In genomic region chr2:174008350-174009218, GRCm38 (mm10) we compare ENCODE assay signal across 8 mouse cellular contexts.
DNase-seq lines count a peak whose midpoint lies in the region; ATAC-seq lines count a peak whose summit lies in the region.

No protein-coding gene starts in this region.

- DNase-seq in heart, postnatal 4 days: no peak
- peak; percentile 77 for DNase-seq in embryo, embryonic 11 days
- peak; percentile 60 to 80 for DNase-seq in gastrocnemius, postnatal 4 days (ENCODE audit: low spot score in 2 of 2)
- DNase-seq in spleen, postnatal 14 days (ENCODE audit: low spot score in 2 of 2): no peak
- DNase-seq in cerebellum, postnatal 36 days: no peak
- DNase-seq in left cerebral cortex, adult 8-10 months (ENCODE audit: low spot score in 2 of 2): no peak

- H3K9me3 ChIP-seq in heart, embryonic 13.5 days: peaks cover 15% of the 10 kb centered on the region; the same call in 1 of the 2 replicates
- no peaks in the 10 kb centered on the region; the same call in 1 of the 2 replicates for H3K9me3 ChIP-seq in midbrain, embryonic 15.5 days

- no peaks in the 10 kb centered on the region for H3K27me3 ChIP-seq in heart, embryonic 13.5 days (replicated peaks)
- H3K27me3 ChIP-seq in midbrain, embryonic 15.5 days (replicated peaks): no peaks in the 10 kb centered on the region

- peak overlapping the region; percentile 19; the same call in 1 of the 2 replicates for H3K9ac ChIP-seq in heart, embryonic 13.5 days
- H3K9ac ChIP-seq in midbrain, embryonic 15.5 days: no peak overlapping the region

- 47% methylated on average over 19 of the region's 19 CpGs for WGBS in heart, embryonic 13.5 days
- WGBS in midbrain, embryonic 15.5 days: 23% methylated on average over 19 of the region's 19 CpGs

- H3K4me2 ChIP-seq in heart, embryonic 13.5 days: 0 out of 2 replicates have a peak overlapping the region, but pooled peaks have one; percentile 5
- no peak overlapping the region for H3K4me2 ChIP-seq in midbrain, embryonic 15.5 days

- no peak for ATAC-seq in heart, embryonic 13.5 days (ENCODE audit: extremely low read depth, insufficient number of reproducible peaks, low FRiP score, low TSS enrichment)
- peak; percentile 55 for ATAC-seq in midbrain, embryonic 15.5 days (replicated peaks)

- no peak overlapping the region for H3K4me3 ChIP-seq in heart, embryonic 13.5 days
- H3K4me3 ChIP-seq in midbrain, embryonic 15.5 days: no peak overlapping the region

- H3K36me3 ChIP-seq in heart, embryonic 13.5 days: no peaks in the 10 kb centered on the region
- no peaks in the 10 kb centered on the region for H3K36me3 ChIP-seq in midbrain, embryonic 15.5 days (replicated peaks)

- H3K27ac ChIP-seq in heart, embryonic 13.5 days (replicated peaks): peak overlapping the region; percentile 50; the same call in 1 of the 2 replicates
- no peak overlapping the region for H3K27ac ChIP-seq in midbrain, embryonic 15.5 days

- peaks cover 21% of the 10 kb centered on the region for H3K4me1 ChIP-seq in heart, embryonic 13.5 days
- peaks cover 8% of the 10 kb centered on the region for H3K4me1 ChIP-seq in midbrain, embryonic 15.5 days

Comparison
In these comparisons a context has a peak if more than half of its experiments do, and no peak if none do; other contexts are left out.
1. DNase-seq: peak in embryo, embryonic 11 days (single experiment) and gastrocnemius, postnatal 4 days (2 of 2); none in heart, postnatal 4 days (single experiment), spleen, postnatal 14 days (0 of 2), cerebellum, postnatal 36 days (0 of 2) and left cerebral cortex, adult 8-10 months (0 of 2).